Mouse (Mus musculus) liver, embryonic 14.5 days (tissue): ENCODE measurements around the gene Tmem117. TPM values are rescaled to one million over a fixed set of nuclear protein-coding genes. Genes with fewer than 3 reads are reported as not detected.

Experiments used
- ATAC-seq: fragments of 200-750 bp; cut with Nextera tagmentation; 2 replicates; pipeline ENCODE4 v1.8.0; 2017; ENCODE audit warnings: moderate number of reproducible peaks, mild to moderate bottlenecking, moderate library complexity; ENCODE audit not compliant: insufficient read depth
- DNase-seq, 3 experiments: peaks; one replicate each; pipeline ENCODE4 v3.0.0-alpha.2; 2012 to 2013; ENCODE audit warnings: low read depth in 3 of 3, low spot score in 3 of 3
- H3K27ac ChIP-seq: fragments of 300-500 bp; sonication (generic); 2 replicates; pipeline ENCODE4 v1.5.1; 2014; ENCODE audit warnings: moderate library complexity, mild to moderate bottlenecking, control low read depth, inconsistent platforms
- H3K27me3 ChIP-seq: fragments of 300-500 bp; sonication (generic); 2 replicates; pipeline ENCODE4 v1.6.1; 2014; ENCODE audit warnings: mild to moderate bottlenecking, low read length, moderate library complexity; ENCODE audit not compliant: control insufficient read depth, insufficient read depth
- H3K36me3 ChIP-seq: fragments of 300-500 bp; sonication (generic); replicated peaks from 2 replicates; pipeline ENCODE4 v1.6.1; 2014; ENCODE audit warnings: low read depth; ENCODE audit not compliant: control insufficient read depth, insufficient read depth
- H3K4me1 ChIP-seq, 2 experiments: fragments of 200-500 bp in 1 of 2; fragments of 300-500 bp in 1 of 2; sonication (generic) in 1 of 2; replicated peaks; 2 replicates each; pipeline ENCODE4 v1.6.1; 2012 to 2014; ENCODE audit warnings: antibody characterized with exemption in 1 of 2, inconsistent platforms in 1 of 2, low read length in 1 of 2; ENCODE audit not compliant: control insufficient read depth in 2 of 2, insufficient read depth in 2 of 2
- H3K4me2 ChIP-seq: fragments of 300-500 bp; sonication (generic); 2 replicates; pipeline ENCODE4 v1.6.1; 2014; ENCODE audit warnings: low read depth, mild to moderate bottlenecking, control low read depth, moderate library complexity
- H3K4me3 ChIP-seq, 2 experiments: fragments of 200-500 bp in 1 of 2; fragments of 300-500 bp in 1 of 2; sonication (generic) in 1 of 2; 2 replicates each; pipeline ENCODE4 v1.5.1; 2012 to 2014; ENCODE audit warnings: low read depth in 2 of 2, low read length in 2 of 2, mild to moderate bottlenecking in 2 of 2, control low read depth in 1 of 2, inconsistent platforms in 1 of 2, moderate library complexity in 1 of 2; ENCODE audit not compliant: insufficient read depth in 1 of 2
- H3K9ac ChIP-seq: fragments of 300-500 bp; sonication (generic); replicated peaks from 2 replicates; pipeline ENCODE4 v1.6.1; 2014; ENCODE audit warnings: mild to moderate bottlenecking, control low read depth, moderate library complexity
- H3K9me3 ChIP-seq: fragments of 300-500 bp; sonication (generic); 2 replicates; pipeline ENCODE4 v1.6.1; 2016; ENCODE audit warnings: low read length, mixed read lengths; ENCODE audit not compliant: control insufficient read depth
- CTCF ChIP-seq: IDR thresholded peaks from 2 replicates; pipeline ENCODE4 v1.5.1; 2016; ENCODE audit warnings: antibody characterized with exemption, low read depth, control low read depth
- EP300 ChIP-seq: IDR thresholded peaks from 2 replicates; pipeline ENCODE4 v1.6.1; 2016; ENCODE audit warnings: antibody characterized with exemption, low read depth
- WGBS: fragments of 180-500 bp; shearing (Covaris S2); extraction: QIAGEN DNeasy Blood & Tissue Kit; methylation state at CpG from one replicate; pipeline ENCODE4 v1.1.7; 2014; ENCODE audit not compliant: insufficient replicate concordance; 5-methylcytosine and 5-hydroxymethylcytosine counted together
- polyA plus RNA-seq, 2 experiments: library from polyadenylated mRNA; depleted of rRNA in 1 of 2; stranded (reverse) in 1 of 2; unstranded in 1 of 2; fragments of >200 nt; fragmentation: Nextera tagmentation in 1 of 2; extraction: Ambion mirVana in 1 of 2; gene quantifications; 2 replicates each; pipeline versions ENCODE4 v1.2.1 to v1.2.3; 2012 to 2014

The Tmem117 gene
- polyA plus RNA-seq, 2 experiments, result not detected

GRCm38 (mm10) chr15:94651350-94651749 is 22.3 kb downstream of the Tmem117 start:
- TF ChIP-seq EP300 (no peak), CTCF (no peak)
- WGBS, result 60% methylated on average over 9 of the region's 9 CpGs
- no peak overlapping the region for H3K9ac ChIP-seq
- H3K4me2 ChIP-seq, result no peak overlapping the region
- DNase-seq, result no peak
- ATAC-seq, result no peak
- H3K9me3 ChIP-seq, result no peaks in the 10 kb centered on the region
- no peaks in the 10 kb centered on the region for H3K27me3 ChIP-seq
- H3K4me1 ChIP-seq, result no peaks in the 10 kb centered on the region
- no peaks in the 10 kb centered on the region for H3K36me3 ChIP-seq
- no peak overlapping the region for H3K4me3 ChIP-seq
- H3K27ac ChIP-seq, result no peak overlapping the region

DNA sequence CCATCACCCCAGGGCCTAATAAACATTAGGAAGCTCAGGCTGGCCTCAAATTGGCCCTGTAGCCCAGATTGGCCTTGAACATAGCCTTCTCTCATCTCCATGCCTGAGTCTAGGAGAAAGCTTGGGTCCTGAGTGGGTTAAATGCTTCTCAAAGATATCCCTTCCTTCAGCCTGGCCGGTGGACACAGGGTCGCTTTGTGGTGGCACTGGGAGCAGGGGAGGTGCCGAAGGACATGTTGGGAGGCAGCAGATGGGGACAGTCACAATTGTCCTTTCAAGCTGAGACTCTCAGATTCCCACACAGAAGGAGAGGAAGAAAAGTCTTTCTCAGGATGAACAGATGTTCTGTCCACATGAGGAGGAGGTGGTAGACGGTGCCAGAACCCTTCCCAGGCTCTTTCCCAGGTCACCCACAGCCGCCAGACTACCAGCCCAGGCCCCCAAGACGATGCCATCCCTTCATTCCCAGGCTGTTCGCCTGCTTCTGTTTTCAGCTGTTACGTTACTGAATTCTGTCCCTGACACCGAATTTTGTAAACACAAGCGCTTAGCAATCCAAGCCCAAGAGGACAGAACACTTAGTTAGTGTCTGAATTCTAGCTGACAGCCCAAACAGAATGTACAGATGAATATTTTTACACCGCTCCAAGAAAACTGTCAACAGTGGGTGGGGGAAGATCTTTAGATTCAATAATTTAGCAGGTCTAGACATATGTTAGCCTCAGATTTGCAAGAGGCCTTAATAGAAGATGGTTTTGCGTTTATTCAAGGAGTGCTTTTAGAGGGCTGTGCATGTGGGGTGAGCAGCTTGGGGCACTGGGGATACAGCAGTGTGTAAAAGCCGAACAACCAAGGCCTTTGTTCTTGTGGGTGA is 23.2 kb downstream of the Tmem117 start:
- Histone ChIP-seq H3K36me3 (no peaks in the 10 kb centered on the region), H3K4me2 (no peak overlapping the region), H3K9ac (no peak overlapping the region), H3K27ac (no peak overlapping the region), H3K4me3 (no peak overlapping the region), H3K4me1 (no peaks in the 10 kb centered on the region), H3K27me3 (no peaks in the 10 kb centered on the region), H3K9me3 (no peaks in the 10 kb centered on the region)
- no peak for ATAC-seq
- no peak for DNase-seq
- 63% methylated on average over 13 of the region's 13 CpGs for WGBS
- TF ChIP-seq EP300 (no peak), CTCF (no peak)

GRCm38 (mm10) chr15:94652843-94653206 is 23.8 kb downstream of the Tmem117 start:
- Histone ChIP-seq H3K36me3 (no peaks in the 10 kb centered on the region), H3K4me2 (no peak overlapping the region), H3K27me3 (no peaks in the 10 kb centered on the region), H3K9me3 (no peaks in the 10 kb centered on the region), H3K4me1 (no peaks in the 10 kb centered on the region), H3K4me3 (no peak overlapping the region), H3K9ac (no peak overlapping the region), H3K27ac (no peak overlapping the region)
- 58% methylated on average over 3 of the region's 3 CpGs for WGBS
- no peak for TF ChIP-seq CTCF
- no peak for TF ChIP-seq EP300
- DNase-seq (no peak), ATAC-seq (no peak)

GRCm38 (mm10) chr15:94655811-94656323 is 26.8 kb downstream of the Tmem117 start:
- DNase-seq, result no peak
- Histone ChIP-seq H3K27me3 (no peaks in the 10 kb centered on the region), H3K36me3 (no peaks in the 10 kb centered on the region), H3K9me3 (no peaks in the 10 kb centered on the region), H3K4me3 (no peak overlapping the region), H3K4me2 (no peak overlapping the region), H3K9ac (no peak overlapping the region), H3K4me1 (no peaks in the 10 kb centered on the region), H3K27ac (no peak overlapping the region)
- ATAC-seq, result no peak
- TF ChIP-seq CTCF, result no peak
- no peak for TF ChIP-seq EP300
- WGBS, result 68% methylated on average over 13 of the region's 13 CpGs

- Histone ChIP-seq H3K36me3 (no peaks in the 10 kb centered on the region), H3K27me3 (no peaks in the 10 kb centered on the region), H3K4me2 (no peak overlapping the region), H3K9ac (no peak overlapping the region), H3K4me3 (no peak overlapping the region), H3K4me1 (no peaks in the 10 kb centered on the region), H3K27ac (no peak overlapping the region), H3K9me3 (no peaks in the 10 kb centered on the region)
- TF ChIP-seq CTCF (no peak), EP300 (no peak)
- ATAC-seq (no peak), DNase-seq (no peak)
- 61% methylated on average over 6 of the region's 6 CpGs for WGBS
Observed at GRCm38 (mm10) chr15:94657882-94658281, 28.9 kb downstream of the Tmem117 start.
